Mouse (Mus musculus): ENCODE results near the gene Fkbp6. TPM values are rescaled to one million over a fixed set of nuclear protein-coding genes. Genes with fewer than 3 reads are reported as not detected.

Fkbp6 gene
- polyA plus RNA-seq, 1 experiment from 2014 or later = not detected

GRCm38 (mm10) chr5:135347511-135348011 is 2.3 kb downstream of the Fkbp6 start:
- DNase-seq (ENCODE audit: low spot score) (no peak), ATAC-seq (replicated peaks; ENCODE audit: insufficient number of reproducible peaks, low FRiP score, low TSS enrichment, low read depth) (no peak)
- H3K4me1 ChIP-seq (ENCODE audit: control insufficient read depth, insufficient read depth, low read length) = no peaks in the 10 kb centered on the region
- H3K27ac ChIP-seq (replicated peaks; ENCODE audit: low read depth, low read length) = no peak overlapping the region
- H3K9ac ChIP-seq (replicated peaks; ENCODE audit: low read length) = no peak overlapping the region
- no peak overlapping the region for H3K4me3 ChIP-seq (ENCODE audit: low read depth, low read length)
- WGBS = 63% methylated on average over 4 of the region's 4 CpGs
- H3K9me3 ChIP-seq (replicated peaks; ENCODE audit: control insufficient read depth, low read length) = no peaks in the 10 kb centered on the region; the same call in 1 of the 2 replicates
- no peaks in the 10 kb centered on the region for H3K36me3 ChIP-seq (replicated peaks; ENCODE audit: control insufficient read depth, insufficient read depth, low read depth, low read length)
- H3K4me2 ChIP-seq (ENCODE audit: low read depth, low read length) = no peak overlapping the region
- no peaks in the 10 kb centered on the region for H3K27me3 ChIP-seq (ENCODE audit: control insufficient read depth, insufficient read depth, low read length)

- H3K27me3 ChIP-seq (ENCODE audit: control insufficient read depth, insufficient read depth, low read length) = no peaks in the 10 kb centered on the region
- ATAC-seq (replicated peaks; ENCODE audit: insufficient number of reproducible peaks, low FRiP score, low TSS enrichment, low read depth) (no peak), DNase-seq (ENCODE audit: low spot score) (no peak)
- H3K36me3 ChIP-seq (replicated peaks; ENCODE audit: control insufficient read depth, insufficient read depth, low read depth, low read length) = no peaks in the 10 kb centered on the region
- H3K27ac ChIP-seq (replicated peaks; ENCODE audit: low read depth, low read length) = no peak overlapping the region
- H3K4me2 ChIP-seq (ENCODE audit: low read depth, low read length) = no peak overlapping the region
- no peak overlapping the region for H3K9ac ChIP-seq (replicated peaks; ENCODE audit: low read length)
- 29% methylated on average over 1 of the region's 1 CpGs for WGBS
- H3K4me1 ChIP-seq (ENCODE audit: control insufficient read depth, insufficient read depth, low read length) = no peaks in the 10 kb centered on the region
- H3K4me3 ChIP-seq (ENCODE audit: low read depth, low read length) = no peak overlapping the region
- no peaks in the 10 kb centered on the region; the same call in 1 of the 2 replicates for H3K9me3 ChIP-seq (replicated peaks; ENCODE audit: control insufficient read depth, low read length)
These were observed 3.4 kb downstream of the Fkbp6 start for GRCm38 (mm10) chr5:135346430-135346829.

GRCm38 (mm10) chr5:135345989-135346388 is 3.9 kb downstream of the Fkbp6 start:
- no peak overlapping the region for H3K4me3 ChIP-seq (ENCODE audit: low read depth, low read length)
- H3K9ac ChIP-seq (replicated peaks; ENCODE audit: low read length) = no peak overlapping the region
- H3K36me3 ChIP-seq (replicated peaks; ENCODE audit: control insufficient read depth, insufficient read depth, low read depth, low read length) = no peaks in the 10 kb centered on the region
- H3K27ac ChIP-seq (replicated peaks; ENCODE audit: low read depth, low read length) = no peak overlapping the region
- no peaks in the 10 kb centered on the region; the same call in 1 of the 2 replicates for H3K9me3 ChIP-seq (replicated peaks; ENCODE audit: control insufficient read depth, low read length)
- H3K4me2 ChIP-seq (ENCODE audit: low read depth, low read length) = no peak overlapping the region
- H3K4me1 ChIP-seq (ENCODE audit: control insufficient read depth, insufficient read depth, low read length) = no peaks in the 10 kb centered on the region
- H3K27me3 ChIP-seq (ENCODE audit: control insufficient read depth, insufficient read depth, low read length) = no peaks in the 10 kb centered on the region
- 82% methylated on average over 7 of the region's 7 CpGs for WGBS
- no peak for ATAC-seq (replicated peaks; ENCODE audit: insufficient number of reproducible peaks, low FRiP score, low TSS enrichment, low read depth)
- no peak for DNase-seq (ENCODE audit: low spot score)

GRCm38 (mm10) chr5:135337575-135337974 is 12.3 kb downstream of the Fkbp6 start:
- WGBS = 63% methylated on average over 3 of the region's 3 CpGs

GRCm38 (mm10) chr5:135331161-135331560 is 18.7 kb downstream of the Fkbp6 start:
- Histone ChIP-seq H3K4me1 (ENCODE audit: control insufficient read depth, insufficient read depth, low read length) (no peaks in the 10 kb centered on the region), H3K9ac (replicated peaks; ENCODE audit: low read length) (no peak overlapping the region), H3K4me2 (ENCODE audit: low read depth, low read length) (no peak overlapping the region), H3K27me3 (ENCODE audit: control insufficient read depth, insufficient read depth, low read length) (no peaks in the 10 kb centered on the region), H3K9me3 (replicated peaks; ENCODE audit: control insufficient read depth, low read length) (no peaks in the 10 kb centered on the region), H3K27ac (replicated peaks; ENCODE audit: low read depth, low read length) (no peak overlapping the region), H3K4me3 (ENCODE audit: low read depth, low read length) (no peak overlapping the region), H3K36me3 (replicated peaks; ENCODE audit: control insufficient read depth, insufficient read depth, low read depth, low read length) (no peaks in the 10 kb centered on the region)
- ATAC-seq (replicated peaks; ENCODE audit: insufficient number of reproducible peaks, low FRiP score, low TSS enrichment, low read depth) (no peak), DNase-seq (ENCODE audit: low spot score) (no peak)
- 88% methylated on average over 6 of the region's 6 CpGs for WGBS

More at GRCm38 (mm10) chr5:135337575-135337974, 12.3 kb downstream of the Fkbp6 start:
- no peak for DNase-seq (ENCODE audit: low spot score)
- no peak for ATAC-seq (replicated peaks; ENCODE audit: insufficient number of reproducible peaks, low FRiP score, low TSS enrichment, low read depth)
- no peaks in the 10 kb centered on the region for H3K36me3 ChIP-seq (replicated peaks; ENCODE audit: control insufficient read depth, insufficient read depth, low read depth, low read length)
- no peaks in the 10 kb centered on the region for H3K27me3 ChIP-seq (ENCODE audit: control insufficient read depth, insufficient read depth, low read length)
- H3K9me3 ChIP-seq (replicated peaks; ENCODE audit: control insufficient read depth, low read length) = no peaks in the 10 kb centered on the region
- no peaks in the 10 kb centered on the region for H3K4me1 ChIP-seq (ENCODE audit: control insufficient read depth, insufficient read depth, low read length)
- no peak overlapping the region for H3K27ac ChIP-seq (replicated peaks; ENCODE audit: low read depth, low read length)
- H3K4me2 ChIP-seq (ENCODE audit: low read depth, low read length) = no peak overlapping the region
- no peak overlapping the region for H3K9ac ChIP-seq (replicated peaks; ENCODE audit: low read length)
- no peak overlapping the region for H3K4me3 ChIP-seq (ENCODE audit: low read depth, low read length)

- no peaks in the 10 kb centered on the region for H3K9me3 ChIP-seq (replicated peaks; ENCODE audit: control insufficient read depth, low read length)
- ATAC-seq (replicated peaks; ENCODE audit: insufficient number of reproducible peaks, low FRiP score, low TSS enrichment, low read depth) = no peak
- H3K27me3 ChIP-seq (ENCODE audit: control insufficient read depth, insufficient read depth, low read length) = no peaks in the 10 kb centered on the region
- no peak overlapping the region for H3K4me2 ChIP-seq (ENCODE audit: low read depth, low read length)
- DNase-seq (ENCODE audit: low spot score) = no peak
- H3K4me1 ChIP-seq (ENCODE audit: control insufficient read depth, insufficient read depth, low read length) = no peaks in the 10 kb centered on the region
- no peak overlapping the region for H3K9ac ChIP-seq (replicated peaks; ENCODE audit: low read length)
- H3K4me3 ChIP-seq (ENCODE audit: low read depth, low read length) = no peak overlapping the region
- WGBS = 80% methylated on average over 5 of the region's 5 CpGs
- no peaks in the 10 kb centered on the region for H3K36me3 ChIP-seq (replicated peaks; ENCODE audit: control insufficient read depth, insufficient read depth, low read depth, low read length)
- H3K27ac ChIP-seq (replicated peaks; ENCODE audit: low read depth, low read length) = no peak overlapping the region
These were observed 19.6 kb downstream of the Fkbp6 start for GRCm38 (mm10) chr5:135330201-135330600.

- Histone ChIP-seq H3K9me3 (replicated peaks; ENCODE audit: control insufficient read depth, low read length) (no peaks in the 10 kb centered on the region), H3K36me3 (replicated peaks; ENCODE audit: control insufficient read depth, insufficient read depth, low read depth, low read length) (no peaks in the 10 kb centered on the region), H3K9ac (replicated peaks; ENCODE audit: low read length) (no peak overlapping the region), H3K4me3 (ENCODE audit: low read depth, low read length) (no peak overlapping the region), H3K27ac (replicated peaks; ENCODE audit: low read depth, low read length) (no peak overlapping the region), H3K4me2 (ENCODE audit: low read depth, low read length) (no peak overlapping the region), H3K4me1 (ENCODE audit: control insufficient read depth, insufficient read depth, low read length) (no peaks in the 10 kb centered on the region), H3K27me3 (ENCODE audit: control insufficient read depth, insufficient read depth, low read length) (no peaks in the 10 kb centered on the region)
- no peak for DNase-seq (ENCODE audit: low spot score)
- no peak for ATAC-seq (replicated peaks; ENCODE audit: insufficient number of reproducible peaks, low FRiP score, low TSS enrichment, low read depth)
- WGBS = 82% methylated on average over 4 of the region's 4 CpGs
These were observed 20.4 kb downstream of the Fkbp6 start for GRCm38 (mm10) chr5:135329471-135329870.

GRCm38 (mm10) chr5:135326121-135326659 is 23.7 kb downstream of the Fkbp6 start:
- DNase-seq (ENCODE audit: low spot score) = no peak
- no peaks in the 10 kb centered on the region for H3K27me3 ChIP-seq (ENCODE audit: control insufficient read depth, insufficient read depth, low read length)
- WGBS = 14% methylated on average over 3 of the region's 3 CpGs
- H3K4me3 ChIP-seq (ENCODE audit: low read depth, low read length) = no peak overlapping the region
- H3K4me2 ChIP-seq (ENCODE audit: low read depth, low read length) = no peak overlapping the region
- H3K9me3 ChIP-seq (replicated peaks; ENCODE audit: control insufficient read depth, low read length) = no peaks in the 10 kb centered on the region
- no peaks in the 10 kb centered on the region for H3K4me1 ChIP-seq (ENCODE audit: control insufficient read depth, insufficient read depth, low read length)
- no peak overlapping the region for H3K27ac ChIP-seq (replicated peaks; ENCODE audit: low read depth, low read length)
- H3K36me3 ChIP-seq (replicated peaks; ENCODE audit: control insufficient read depth, insufficient read depth, low read depth, low read length) = no peaks in the 10 kb centered on the region
- no peak overlapping the region for H3K9ac ChIP-seq (replicated peaks; ENCODE audit: low read length)
- ATAC-seq (replicated peaks; ENCODE audit: insufficient number of reproducible peaks, low FRiP score, low TSS enrichment, low read depth) = no peak

All from embryonic facial prominence, embryonic 11.5 days (tissue).